Mouse (Mus musculus): Measurements from ENCODE around the gene Chat.
"Not testable (repeated sequence)": the region's sequence is repeated elsewhere in the genome, so short reads cannot be mapped to it uniquely, and the experiment has no call there.

The Chat gene

GRCm38 (mm10) chr14:32452552-32452951, 13.2 kb downstream of the Chat start:
- DNase-seq (ENCODE audit: low spot score): no peak

GRCm38 (mm10) chr14:32446989-32447388, 18.8 kb downstream of the Chat start:
- DNase-seq (ENCODE audit: low spot score): no peak

- DNase-seq (ENCODE audit: low spot score): no peak
Measured at GRCm38 (mm10) chr14:32443446-32443845, 22.3 kb downstream of the Chat start.

GRCm38 (mm10) chr14:32439744-32440143, 26.0 kb downstream of the Chat start:
- no peak for DNase-seq (ENCODE audit: low spot score)

GRCm38 (mm10) chr14:32439316-32439715, 26.5 kb downstream of the Chat start:
- no peak for DNase-seq (ENCODE audit: low spot score)

- DNase-seq (ENCODE audit: low spot score): no peak
Measured at GRCm38 (mm10) chr14:32437352-32437793, 28.4 kb downstream of the Chat start.

- no peak for DNase-seq (ENCODE audit: low spot score)
Measured at GRCm38 (mm10) chr14:32429030-32429602, 36.7 kb downstream of the Chat start.

GRCm38 (mm10) chr14:32423946-32424345, 41.8 kb downstream of the Chat start:
- no peak for DNase-seq (ENCODE audit: low spot score)

- DNase-seq (ENCODE audit: low spot score): no peak
Measured at GRCm38 (mm10) chr14:32418747-32419146, 47.0 kb downstream of the Chat start.

GRCm38 (mm10) chr14:32412075-32412474, 53.7 kb downstream of the Chat start:
- no peak for DNase-seq (ENCODE audit: low spot score)

- no peak for DNase-seq (ENCODE audit: low spot score)
Measured at GRCm38 (mm10) chr14:32410084-32410483, 55.7 kb downstream of the Chat start.

- not testable (repeated sequence) for DNase-seq (ENCODE audit: low spot score)
Measured at GRCm38 (mm10) chr14:32405399-32405798, 60.4 kb downstream of the Chat start.

GRCm38 (mm10) chr14:32388196-32388595, 77.6 kb downstream of the Chat start, which contains the start of gene 1700024G13Rik:
1700024G13Rik (minus strand) TSS chr14:32388391.
- DNase-seq (ENCODE audit: low spot score): peak; percentile 33

- DNase-seq (ENCODE audit: low spot score): no peak
Measured at GRCm38 (mm10) chr14:32381619-32382018, 84.2 kb downstream of the Chat start.

GRCm38 (mm10) chr14:32381066-32381465, 84.7 kb downstream of the Chat start:
- no peak for DNase-seq (ENCODE audit: low spot score)

- DNase-seq (ENCODE audit: low spot score): no peak
Measured at GRCm38 (mm10) chr14:32380099-32380480, 85.7 kb downstream of the Chat start.

GRCm38 (mm10) chr14:32379395-32380098, 86.2 kb downstream of the Chat start:
- DNase-seq (ENCODE audit: low spot score): no peak

GRCm38 (mm10) chr14:32372510-32372909, 93.3 kb downstream of the Chat start:
- no peak for DNase-seq (ENCODE audit: low spot score)

- DNase-seq (ENCODE audit: low spot score): no peak
Measured at GRCm38 (mm10) chr14:32369756-32370155, 96.0 kb downstream of the Chat start.

GRCm38 (mm10) chr14:32364359-32364758, 101.4 kb downstream of the Chat start:
- no peak for DNase-seq (ENCODE audit: low spot score)
